Mouse (Mus musculus) lung, embryonic 16.5 days (tissue): ENCODE data around the gene Slc22a14. TPM values are rescaled to one million over a fixed set of nuclear protein-coding genes. Genes with fewer than 3 reads are reported as not detected.

Experiments
- ATAC-seq: fragments of 200-750 bp; cut with Nextera tagmentation; 2 replicates; pipeline ENCODE4 v1.8.0; 2017; ENCODE audit warnings: low read depth, mild to moderate bottlenecking, moderate library complexity
- H3K27ac ChIP-seq: fragments of 300-500 bp; sonication (generic); 2 replicates; pipeline ENCODE4 v1.5.1; 2014; ENCODE audit warnings: mild to moderate bottlenecking, control low read depth, low read length
- H3K27me3 ChIP-seq: fragments of 300-500 bp; sonication (generic); 2 replicates; pipeline ENCODE4 v1.6.1; 2014; ENCODE audit warnings: low read depth, low read length, mixed read lengths; ENCODE audit not compliant: control insufficient read depth, insufficient read depth
- H3K36me3 ChIP-seq: fragments of 300-500 bp; sonication (generic); 2 replicates; pipeline ENCODE4 v1.6.1; 2014; ENCODE audit warnings: low read length; ENCODE audit not compliant: control insufficient read depth, insufficient read depth
- H3K4me1 ChIP-seq: fragments of 300-500 bp; sonication (generic); replicated peaks from 2 replicates; pipeline ENCODE4 v1.6.1; 2014; ENCODE audit warnings: low read length, mixed read lengths; ENCODE audit not compliant: control insufficient read depth, insufficient read depth
- H3K4me2 ChIP-seq: fragments of 300-500 bp; sonication (generic); 2 replicates; pipeline ENCODE4 v1.6.1; 2014; ENCODE audit warnings: low read depth, low read length, control low read depth
- H3K4me3 ChIP-seq: fragments of 300-500 bp; sonication (generic); 2 replicates; pipeline ENCODE4 v1.5.1; 2014; ENCODE audit warnings: mild to moderate bottlenecking, low read length, control low read depth
- H3K9ac ChIP-seq: fragments of 300-500 bp; sonication (generic); 2 replicates; pipeline ENCODE4 v1.6.1; 2014; ENCODE audit warnings: low read length, control low read depth
- H3K9me3 ChIP-seq: fragments of 300-500 bp; sonication (generic); 2 replicates; pipeline ENCODE4 v1.6.1; 2016; ENCODE audit warnings: low read length; ENCODE audit not compliant: control insufficient read depth
- WGBS: fragments of 180-500 bp; shearing (Covaris S2); extraction: QIAGEN DNeasy Blood & Tissue Kit; methylation state at CpG from one replicate; pipeline ENCODE4 v1.1.7; 2014; 5-methylcytosine and 5-hydroxymethylcytosine counted together
- polyA plus RNA-seq: library from polyadenylated mRNA; unstranded; fragments of >200 nt; fragmentation: Nextera tagmentation; extraction: Ambion mirVana; gene quantifications from 2 replicates; pipeline ENCODE4 v1.2.1, GENCODE M21; 2015

The Slc22a14 gene
- polyA plus RNA-seq, 1 experiment from 2014 or later, result 0.06 TPM

- ATAC-seq, result no peak
- H3K36me3 ChIP-seq, result no peaks in the 10 kb centered on the region
- no peaks in the 10 kb centered on the region for H3K27me3 ChIP-seq
- H3K4me2 ChIP-seq, result no peak overlapping the region
- no peaks in the 10 kb centered on the region for H3K4me1 ChIP-seq
- H3K9ac ChIP-seq, result no peak overlapping the region
- H3K4me3 ChIP-seq, result no peak overlapping the region
- H3K9me3 ChIP-seq, result no peaks in the 10 kb centered on the region
- 58% methylated on average over 9 of the region's 9 CpGs for WGBS
- H3K27ac ChIP-seq, result no peak overlapping the region
Measured at GRCm38 (mm10) chr9:119143372-119143771, 222.0 kb downstream of the Slc22a14 start.

GRCm38 (mm10) chr9:119142066-119142465, 223.3 kb downstream of the Slc22a14 start:
- 72% methylated on average over 5 of the region's 5 CpGs for WGBS
- Histone ChIP-seq H3K4me2 (no peak overlapping the region), H3K27me3 (no peaks in the 10 kb centered on the region), H3K4me3 (no peak overlapping the region), H3K36me3 (no peaks in the 10 kb centered on the region), H3K4me1 (no peaks in the 10 kb centered on the region), H3K9ac (no peak overlapping the region), H3K9me3 (no peaks in the 10 kb centered on the region), H3K27ac (no peak overlapping the region)
- no peak for ATAC-seq

GRCm38 (mm10) chr9:119138836-119139235, 226.5 kb downstream of the Slc22a14 start:
- Histone ChIP-seq H3K27ac (no peak overlapping the region), H3K27me3 (no peaks in the 10 kb centered on the region), H3K4me3 (no peak overlapping the region), H3K4me2 (no peak overlapping the region), H3K9me3 (no peaks in the 10 kb centered on the region), H3K9ac (no peak overlapping the region), H3K36me3 (no peaks in the 10 kb centered on the region), H3K4me1 (no peaks in the 10 kb centered on the region)
- 65% methylated on average over 2 of the region's 2 CpGs for WGBS
- ATAC-seq, result no peak

- no peak for ATAC-seq
- Histone ChIP-seq H3K9ac (no peak overlapping the region), H3K4me3 (no peak overlapping the region), H3K36me3 (no peaks in the 10 kb centered on the region), H3K4me2 (no peak overlapping the region), H3K27me3 (no peaks in the 10 kb centered on the region), H3K27ac (no peak overlapping the region), H3K9me3 (no peaks in the 10 kb centered on the region), H3K4me1 (no peaks in the 10 kb centered on the region)
- 39% methylated on average over 5 of the region's 5 CpGs for WGBS
Measured at GRCm38 (mm10) chr9:119130692-119131091, 234.7 kb downstream of the Slc22a14 start.

GRCm38 (mm10) chr9:119128436-119129181, 236.7 kb downstream of the Slc22a14 start:
- no peak overlapping the region for H3K4me2 ChIP-seq
- no peak overlapping the region for H3K27ac ChIP-seq
- H3K4me3 ChIP-seq, result no peak overlapping the region
- WGBS, result 69% methylated on average over 12 of the region's 12 CpGs
- no peak overlapping the region for H3K9ac ChIP-seq
- H3K27me3 ChIP-seq, result no peaks in the 10 kb centered on the region
- H3K4me1 ChIP-seq, result no peaks in the 10 kb centered on the region
- H3K9me3 ChIP-seq, result no peaks in the 10 kb centered on the region
- no peak for ATAC-seq
- H3K36me3 ChIP-seq, result no peaks in the 10 kb centered on the region

GRCm38 (mm10) chr9:119122596-119123369, 242.6 kb downstream of the Slc22a14 start:
- Histone ChIP-seq H3K27ac (no peak overlapping the region), H3K4me1 (no peaks in the 10 kb centered on the region), H3K4me3 (no peak overlapping the region), H3K9ac (no peak overlapping the region), H3K36me3 (no peaks in the 10 kb centered on the region), H3K9me3 (no peaks in the 10 kb centered on the region), H3K27me3 (no peaks in the 10 kb centered on the region), H3K4me2 (no peak overlapping the region)
- WGBS, result 75% methylated on average over 18 of the region's 18 CpGs
- ATAC-seq, result no peak

- no peaks in the 10 kb centered on the region for H3K9me3 ChIP-seq
- no peak overlapping the region for H3K4me3 ChIP-seq
- WGBS, result 62% methylated on average over 3 of the region's 3 CpGs
- no peak overlapping the region for H3K27ac ChIP-seq
- H3K27me3 ChIP-seq, result no peaks in the 10 kb centered on the region
- no peak overlapping the region for H3K4me2 ChIP-seq
- H3K9ac ChIP-seq, result no peak overlapping the region
- no peaks in the 10 kb centered on the region for H3K4me1 ChIP-seq
- no peaks in the 10 kb centered on the region for H3K36me3 ChIP-seq
- no peak for ATAC-seq
Measured at GRCm38 (mm10) chr9:119120168-119120560, 245.2 kb downstream of the Slc22a14 start.

Other genes with a start within 250 kb of the Slc22a14 start
- 1.3 and 2.5 TPM in 2 replicates for gene Acaa1b, start 208.5 kb downstream of the Slc22a14 start, polyA plus RNA-seq
- gene Gm47289, start 206.4 kb downstream of the Slc22a14 start, polyA plus RNA-seq, result not detected in 2 replicates
- not detected in 2 replicates for gene Slc22a13, start 156.5 kb downstream of the Slc22a14 start, polyA plus RNA-seq
- gene Oxsr1, start 43.1 kb downstream of the Slc22a14 start, polyA plus RNA-seq, result 9.3 and 9.8 TPM in 2 replicates
- 111 and 123 TPM in 2 replicates for gene Acaa1a, start 25.9 kb downstream of the Slc22a14 start, polyA plus RNA-seq
- gene Myd88, start 24.1 kb downstream of the Slc22a14 start, polyA plus RNA-seq, result 36.5 and 36.9 TPM in 2 replicates
- gene Xylb, start 8.2 kb downstream of the Slc22a14 start, polyA plus RNA-seq, result 5.1 and 5.2 TPM in 2 replicates
- 7.1 and 10.8 TPM in 2 replicates for gene Acvr2b, start 36.6 kb upstream of the Slc22a14 start, polyA plus RNA-seq
- 23.5 and 27.3 TPM in 2 replicates for gene Exog, start 79.4 kb upstream of the Slc22a14 start, polyA plus RNA-seq
- 0.67 and 0.80 TPM in 2 replicates for gene Scn5a, start 213.5 kb upstream of the Slc22a14 start, polyA plus RNA-seq